Mouse (Mus musculus) liver, embryonic 16.5 days (tissue): Measurements from ENCODE around the gene Med11. TPM values are rescaled to one million over a fixed set of nuclear protein-coding genes. Genes with fewer than 3 reads are reported as not detected.

Source experiments
- ATAC-seq: fragments of 200-750 bp; cut with Nextera tagmentation; 2 replicates; pipeline ENCODE4 v1.8.0; 2017; ENCODE audit warnings: low read depth, mild to moderate bottlenecking, moderate number of reproducible peaks, moderate library complexity
- H3K27ac ChIP-seq: fragments of 300-500 bp; sonication (generic); 2 replicates; pipeline ENCODE4 v1.5.1; 2014; ENCODE audit warnings: mild to moderate bottlenecking, low read length
- H3K27me3 ChIP-seq: fragments of 300-500 bp; sonication (generic); 2 replicates; pipeline ENCODE4 v1.6.1; 2014; ENCODE audit warnings: low read depth, low read length, mixed read lengths; ENCODE audit not compliant: control insufficient read depth, insufficient read depth
- H3K36me3 ChIP-seq: fragments of 300-500 bp; sonication (generic); 2 replicates; pipeline ENCODE4 v1.6.1; 2014; ENCODE audit warnings: mild to moderate bottlenecking; ENCODE audit not compliant: control insufficient read depth, insufficient read depth
- H3K4me1 ChIP-seq: fragments of 300-500 bp; sonication (generic); 2 replicates; pipeline ENCODE4 v1.6.1; 2014; ENCODE audit warnings: low read depth, low read length, mixed read lengths; ENCODE audit not compliant: control insufficient read depth
- H3K4me2 ChIP-seq: fragments of 300-500 bp; sonication (generic); 2 replicates; pipeline ENCODE4 v1.6.1; 2014; ENCODE audit warnings: low read depth, low read length, mixed read lengths
- H3K4me3 ChIP-seq: fragments of 300-500 bp; sonication (generic); 2 replicates; pipeline ENCODE4 v1.5.1; 2014; ENCODE audit warnings: low read depth, mild to moderate bottlenecking, low read length
- H3K9ac ChIP-seq: fragments of 300-500 bp; sonication (generic); 2 replicates; pipeline ENCODE4 v1.6.1; 2014; ENCODE audit warnings: low read depth, low read length
- H3K9me3 ChIP-seq: fragments of 300-500 bp; sonication (generic); replicated peaks from 2 replicates; pipeline ENCODE4 v1.6.1; 2016; ENCODE audit warnings: low read length; ENCODE audit not compliant: control insufficient read depth
- WGBS: fragments of 180-500 bp; shearing (Covaris S2); extraction: QIAGEN DNeasy Blood & Tissue Kit; methylation state at CpG from one replicate; pipeline ENCODE4 v1.1.7; 2014; ENCODE audit not compliant: insufficient replicate concordance; 5-methylcytosine and 5-hydroxymethylcytosine counted together
- polyA plus RNA-seq: library from polyadenylated mRNA; unstranded; fragments of >200 nt; fragmentation: Nextera tagmentation; extraction: Ambion mirVana; gene quantifications from 2 replicates; pipeline ENCODE4 v1.2.1, GENCODE M21; 2015

The Med11 gene
- polyA plus RNA-seq, 1 experiment from 2014 or later = 12.8 TPM

DNA sequence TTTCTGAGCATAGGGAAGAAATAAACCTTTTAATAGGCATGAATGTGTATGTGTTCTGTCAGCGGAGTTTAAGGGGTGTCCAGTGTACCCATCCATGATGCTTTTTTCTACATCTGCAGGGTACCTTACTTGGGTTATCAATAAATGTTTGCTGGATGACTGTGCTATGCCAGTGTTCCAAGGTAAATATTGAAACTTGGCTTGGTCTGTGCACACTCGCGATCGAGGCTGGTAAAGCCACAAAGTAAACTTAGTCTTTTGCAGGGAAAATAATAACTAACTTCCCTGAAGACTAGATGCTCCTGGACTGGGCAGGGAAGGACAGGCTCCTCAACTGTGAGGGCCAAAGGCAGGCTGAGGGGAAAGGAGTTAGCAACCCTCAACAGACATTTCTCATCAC is 11.1 kb upstream of the Med11 start:
- no peaks in the 10 kb centered on the region for H3K27me3 ChIP-seq
- no peak overlapping the region for H3K9ac ChIP-seq
- no peak for ATAC-seq
- no peak overlapping the region for H3K4me2 ChIP-seq
- WGBS = 67% methylated on average over 4 of the region's 4 CpGs
- H3K4me1 ChIP-seq = peaks cover 4% of the 10 kb centered on the region
- H3K27ac ChIP-seq = no peak overlapping the region
- no peaks in the 10 kb centered on the region for H3K9me3 ChIP-seq
- no peak overlapping the region for H3K4me3 ChIP-seq
- peaks cover 3% of the 10 kb centered on the region for H3K36me3 ChIP-seq

DNA sequence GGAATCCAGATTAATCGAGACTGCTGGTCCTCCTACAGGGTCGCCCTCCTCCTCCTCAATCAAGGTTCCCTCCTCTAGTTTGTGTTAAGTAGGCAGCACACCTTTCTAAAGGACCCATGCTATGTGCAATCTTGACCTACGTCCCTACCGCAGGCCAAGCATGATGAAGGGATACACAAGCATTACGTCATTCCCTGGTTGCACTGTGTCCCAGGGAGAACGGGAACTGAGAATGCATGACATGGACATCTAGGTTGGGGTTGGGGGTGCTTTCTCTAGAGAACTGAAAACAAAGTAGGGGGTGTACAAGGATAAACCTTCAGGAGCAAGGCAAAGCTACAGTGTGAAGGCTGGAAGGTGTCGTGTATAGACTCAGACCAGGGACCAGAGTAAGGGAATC is 9.8 kb upstream of the Med11 start:
- no peak overlapping the region for H3K4me2 ChIP-seq
- 71% methylated on average over 7 of the region's 7 CpGs for WGBS
- ATAC-seq = no peak
- no peak overlapping the region for H3K4me3 ChIP-seq
- H3K9ac ChIP-seq = no peak overlapping the region
- peaks cover 7% of the 10 kb centered on the region for H3K4me1 ChIP-seq
- no peak overlapping the region for H3K27ac ChIP-seq
- peaks cover 3% of the 10 kb centered on the region for H3K36me3 ChIP-seq
- H3K9me3 ChIP-seq = no peaks in the 10 kb centered on the region
- H3K27me3 ChIP-seq = no peaks in the 10 kb centered on the region

DNA sequence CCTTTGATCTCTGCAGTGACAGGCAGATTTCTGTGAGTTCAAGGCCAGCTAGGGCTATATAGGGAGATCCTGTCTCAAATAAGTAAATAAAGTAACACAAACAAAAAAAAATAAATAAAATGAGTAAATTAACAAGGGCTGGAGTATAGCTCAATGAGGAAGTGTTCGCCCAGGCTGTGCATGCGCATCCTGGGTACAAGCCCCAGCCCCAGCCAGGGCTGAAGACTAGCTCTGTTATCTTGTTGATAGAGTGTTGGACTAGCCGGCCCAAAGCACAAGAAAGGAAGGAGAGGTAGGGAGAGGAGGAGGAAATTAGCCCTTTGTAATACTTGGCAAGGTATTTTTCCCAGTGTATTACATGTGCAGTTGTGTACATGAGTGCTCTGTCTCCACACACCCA is 7.8 kb upstream of the Med11 start:
- no peak overlapping the region for H3K4me3 ChIP-seq
- no peaks in the 10 kb centered on the region for H3K27me3 ChIP-seq
- H3K4me1 ChIP-seq = peaks cover 7% of the 10 kb centered on the region
- H3K9ac ChIP-seq = no peak overlapping the region
- H3K9me3 ChIP-seq = no peaks in the 10 kb centered on the region
- H3K4me2 ChIP-seq = no peak overlapping the region
- WGBS = 58% methylated on average over 3 of the region's 3 CpGs
- ATAC-seq = no peak
- H3K27ac ChIP-seq = 0 out of 2 replicates have a peak overlapping the region, but pooled peaks have one; percentile 25
- no peaks in the 10 kb centered on the region; the same call in 1 of the 2 replicates for H3K36me3 ChIP-seq

DNA sequence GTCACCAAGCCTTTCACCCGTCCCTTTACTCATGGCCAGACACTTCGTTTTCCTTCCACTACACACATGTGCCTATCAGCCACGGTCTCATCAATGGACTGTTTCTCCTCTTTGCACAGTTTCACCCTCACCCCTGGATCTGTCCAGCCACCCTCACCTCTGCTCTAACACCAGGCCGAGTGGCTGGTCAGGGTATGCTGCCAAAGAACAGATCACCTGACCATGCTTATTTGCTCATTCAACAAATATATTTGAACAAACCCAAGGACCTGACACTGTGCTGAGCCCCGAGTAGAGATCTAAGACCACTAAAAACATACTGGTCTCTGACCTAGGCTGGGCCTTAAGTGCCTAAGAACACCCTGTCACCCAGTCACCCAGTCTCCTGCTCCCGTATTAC is 7.1 kb upstream of the Med11 start:
- H3K4me1 ChIP-seq = peaks cover 7% of the 10 kb centered on the region
- no peak overlapping the region for H3K4me3 ChIP-seq
- peak; percentile 88 for ATAC-seq
- no peaks in the 10 kb centered on the region for H3K27me3 ChIP-seq
- no peaks in the 10 kb centered on the region; the same call in 1 of the 2 replicates for H3K36me3 ChIP-seq
- peak overlapping the region; percentile 61 for H3K27ac ChIP-seq
- no peak overlapping the region for H3K4me2 ChIP-seq
- H3K9me3 ChIP-seq = no peaks in the 10 kb centered on the region
- 48% methylated on average over 6 of the region's 6 CpGs for WGBS
- no peak overlapping the region for H3K9ac ChIP-seq

DNA sequence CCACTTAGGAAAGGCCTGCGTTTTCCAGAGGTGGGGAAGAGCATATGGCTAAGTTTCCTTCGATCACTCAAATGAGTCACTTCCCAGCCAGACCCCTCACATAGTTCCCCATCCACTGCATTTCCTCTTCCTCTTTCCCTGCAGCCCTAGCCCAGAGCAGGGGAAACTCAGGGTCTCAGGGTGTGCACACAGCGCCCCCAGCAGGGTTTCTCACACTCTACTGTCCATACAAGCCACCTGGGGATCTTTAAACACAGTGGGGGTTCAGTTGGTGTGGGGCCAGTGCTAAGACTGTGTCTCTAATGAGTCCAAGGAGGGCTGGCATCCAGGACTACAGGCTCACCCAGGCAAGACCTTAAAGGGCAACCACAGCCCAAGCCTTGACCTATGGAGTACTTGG is 5.0 kb upstream of the Med11 start:
- Histone ChIP-seq H3K9ac (no peak overlapping the region), H3K27ac (no peak overlapping the region), H3K4me2 (no peak overlapping the region), H3K9me3 (no peaks in the 10 kb centered on the region), H3K36me3 (no peaks in the 10 kb centered on the region), H3K4me1 (peaks cover 11% of the 10 kb centered on the region), H3K4me3 (no peak overlapping the region), H3K27me3 (no peaks in the 10 kb centered on the region)
- ATAC-seq = no peak
- whole genome bisulfite sequencing = 19% methylated on average over 3 of the region's 3 CpGs

DNA sequence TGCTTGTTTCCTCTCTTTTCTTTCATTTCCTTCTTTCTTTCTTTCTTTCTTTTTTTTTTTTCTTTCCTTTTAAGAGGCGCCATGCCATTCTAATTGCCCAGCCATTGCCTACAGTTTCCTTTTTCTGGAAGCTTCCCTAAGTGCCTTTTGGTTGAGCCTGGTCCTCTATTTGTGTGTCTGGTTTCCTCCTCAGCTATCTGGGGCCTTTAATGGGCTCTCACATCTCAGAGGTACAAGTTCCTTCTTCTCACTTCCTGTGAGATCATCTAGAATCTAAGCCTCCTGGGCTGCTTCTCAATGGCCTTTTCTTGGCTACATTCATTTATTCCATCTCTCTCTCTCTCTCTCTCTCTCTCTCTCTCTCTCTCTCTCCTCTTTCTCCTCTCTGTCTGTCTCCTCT is 4.3 kb upstream of the Med11 start:
- Histone ChIP-seq H3K4me2 (no peak overlapping the region), H3K27me3 (no peaks in the 10 kb centered on the region), H3K36me3 (no peaks in the 10 kb centered on the region), H3K27ac (no peak overlapping the region), H3K9me3 (no peaks in the 10 kb centered on the region), H3K4me3 (no peak overlapping the region), H3K4me1 (peaks cover 15% of the 10 kb centered on the region), H3K9ac (no peak overlapping the region)
- ATAC-seq = no peak
- 25% methylated on average over 1 of the region's 1 CpGs for WGBS

DNA sequence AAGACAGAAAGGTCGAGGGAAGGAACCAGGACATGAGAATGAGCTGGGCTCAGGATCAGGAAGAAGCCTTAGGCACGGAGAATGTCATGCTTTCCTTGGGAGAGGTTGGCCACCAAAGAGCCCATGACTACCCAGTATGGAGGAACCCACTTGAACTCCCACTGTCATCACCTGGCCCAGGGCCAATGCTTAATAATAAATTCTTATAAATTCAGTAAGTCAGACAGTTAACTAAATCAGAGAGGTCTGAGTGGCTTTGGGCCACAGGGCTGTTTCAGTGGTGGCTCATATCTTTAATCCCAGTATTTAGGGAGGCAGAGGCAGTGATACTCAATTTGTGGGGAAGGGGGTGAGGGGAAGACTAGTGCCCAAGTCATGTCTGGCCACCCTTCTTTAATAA is 793 bp upstream of the Med11 start:
- H3K36me3 ChIP-seq = no peaks in the 10 kb centered on the region
- H3K27ac ChIP-seq = no peak overlapping the region
- H3K9me3 ChIP-seq = no peaks in the 10 kb centered on the region
- ATAC-seq = no peak
- H3K4me3 ChIP-seq = no peak overlapping the region
- no peaks in the 10 kb centered on the region for H3K27me3 ChIP-seq
- H3K4me1 ChIP-seq = peaks cover 19% of the 10 kb centered on the region
- H3K9ac ChIP-seq = no peak overlapping the region
- 78% methylated on average over 2 of the region's 2 CpGs for WGBS
- H3K4me2 ChIP-seq = no peak overlapping the region

DNA sequence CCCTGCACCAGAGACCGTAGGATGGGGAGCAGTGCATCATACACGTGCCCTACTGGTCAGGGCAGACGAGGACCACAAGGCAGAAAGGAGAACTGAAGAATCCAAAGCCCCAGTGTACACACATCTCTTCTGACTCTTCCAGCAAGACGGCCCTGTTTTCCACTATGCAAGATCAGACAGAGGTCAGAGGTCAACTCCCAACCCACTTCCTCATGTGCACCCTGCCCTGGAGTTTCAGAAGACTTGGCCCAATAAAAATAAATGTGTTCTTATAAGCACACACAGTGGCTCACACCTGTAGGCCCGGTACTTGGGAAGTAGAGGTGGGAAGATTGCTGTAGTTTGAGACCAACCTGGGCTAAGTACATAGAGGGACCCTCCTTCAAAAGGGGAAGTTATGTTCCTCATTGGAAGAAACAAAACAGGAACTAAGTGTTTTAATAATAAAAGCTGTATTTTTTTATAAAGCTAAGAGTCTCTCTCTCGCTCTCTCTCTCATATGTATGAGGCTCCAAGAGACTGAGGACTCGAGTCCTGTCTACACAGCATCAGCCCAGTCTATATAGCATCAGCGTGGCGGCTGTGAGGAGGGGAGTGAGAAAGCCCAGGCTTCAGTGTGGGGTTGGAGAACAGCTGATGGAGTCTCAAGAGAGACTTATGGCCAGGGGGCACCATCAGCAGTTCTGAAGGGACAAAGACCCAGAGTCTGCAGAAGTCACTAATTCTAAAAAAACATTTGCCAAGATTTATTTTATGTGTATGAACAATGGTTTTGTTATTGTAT is 1.7 kb downstream of the Med11 start:
- no peak for ATAC-seq
- Histone ChIP-seq H3K4me1 (peaks cover 17% of the 10 kb centered on the region), H3K9ac (no peak overlapping the region), H3K9me3 (no peaks in the 10 kb centered on the region), H3K4me2 (no peak overlapping the region), H3K27me3 (peaks cover under 1% of the 10 kb centered on the region), H3K27ac (no peak overlapping the region), H3K36me3 (no peaks in the 10 kb centered on the region), H3K4me3 (no peak overlapping the region)
- 70% methylated on average over 9 of the region's 9 CpGs for WGBS

DNA sequence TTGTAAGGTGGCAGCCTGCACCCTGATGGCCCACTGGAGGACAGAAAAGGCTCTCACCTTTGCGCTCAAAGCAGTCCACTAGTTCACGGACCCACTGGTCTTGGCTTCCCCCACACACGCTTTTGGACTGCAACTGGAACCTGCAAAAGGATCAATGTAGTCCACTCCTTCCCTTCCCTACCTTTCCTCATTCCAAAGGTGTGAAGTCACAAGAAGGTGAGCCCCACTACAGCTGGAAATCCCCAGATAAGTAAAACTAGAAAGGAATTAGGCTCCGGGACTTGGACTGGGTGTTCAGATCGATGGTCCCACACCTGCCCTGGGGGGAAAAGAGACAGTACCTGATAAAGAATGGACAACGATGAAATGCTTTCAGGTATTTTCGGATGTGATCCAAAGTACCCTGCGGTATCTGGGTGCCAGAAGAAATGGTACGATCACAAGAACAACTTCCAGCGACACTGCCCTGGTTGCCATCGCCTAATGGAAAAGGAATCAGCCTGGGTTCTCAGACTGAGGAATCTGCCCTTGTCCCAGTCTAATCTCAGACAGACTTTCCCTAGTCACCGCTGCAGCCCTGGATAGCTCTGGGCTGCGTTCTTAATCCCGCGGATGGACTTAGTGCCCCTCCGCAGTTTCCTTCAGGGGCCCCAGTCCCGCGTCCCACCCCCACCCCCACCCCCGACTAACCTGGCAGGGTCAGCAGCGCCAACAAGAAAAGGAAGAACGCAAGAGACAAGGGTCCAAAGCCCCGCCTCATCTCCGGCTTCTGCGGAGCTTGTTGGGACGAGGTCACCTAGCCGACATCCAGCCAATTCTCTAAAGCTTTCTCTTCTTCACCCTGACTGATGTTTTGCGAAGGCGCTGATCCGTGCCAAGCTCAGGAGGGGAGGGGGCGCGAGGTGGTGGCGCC is 7.2 kb downstream of the Med11 start, which contains the start of gene Zmynd15:
TSS of gene Zmynd15 (plus strand) at position 746 of the 913 bp plus-strand sequence.
- WGBS = 17% methylated on average over 32 of the region's 32 CpGs
- Histone ChIP-seq H3K27me3 (peaks cover 35% of the 10 kb centered on the region), H3K27ac (no peak within 1 kb of the TSS), H3K4me3 (peak within 1 kb of the TSS; percentile 61), H3K4me2 (peak within 1 kb of the TSS; percentile 72), H3K9ac (peak within 1 kb of the TSS; percentile 35; the same call in 1 of the 2 replicates), H3K36me3 (no peaks in the 10 kb centered on the region), H3K4me1 (no peaks in the 10 kb centered on the region; the same call in 1 of the 2 replicates), H3K9me3 (no peaks in the 10 kb centered on the region)
- ATAC-seq = no peak
